Mouse (Mus musculus) lung, embryonic 16.5 days (tissue): Measurements from ENCODE around the gene Cttn. TPM values are rescaled to one million over a fixed set of nuclear protein-coding genes. Genes with fewer than 3 reads are reported as not detected.

ENCODE experiments used
- ATAC-seq: fragments of 200-750 bp; cut with Nextera tagmentation; 2 replicates; pipeline ENCODE4 v1.8.0; 2017; ENCODE audit warnings: low read depth, mild to moderate bottlenecking, moderate library complexity
- H3K27ac ChIP-seq: fragments of 300-500 bp; sonication (generic); 2 replicates; pipeline ENCODE4 v1.5.1; 2014; ENCODE audit warnings: mild to moderate bottlenecking, control low read depth, low read length
- H3K27me3 ChIP-seq: fragments of 300-500 bp; sonication (generic); 2 replicates; pipeline ENCODE4 v1.6.1; 2014; ENCODE audit warnings: low read depth, low read length, mixed read lengths; ENCODE audit not compliant: control insufficient read depth, insufficient read depth
- H3K36me3 ChIP-seq: fragments of 300-500 bp; sonication (generic); 2 replicates; pipeline ENCODE4 v1.6.1; 2014; ENCODE audit warnings: low read length; ENCODE audit not compliant: control insufficient read depth, insufficient read depth
- H3K4me1 ChIP-seq: fragments of 300-500 bp; sonication (generic); replicated peaks from 2 replicates; pipeline ENCODE4 v1.6.1; 2014; ENCODE audit warnings: low read length, mixed read lengths; ENCODE audit not compliant: control insufficient read depth, insufficient read depth
- H3K4me2 ChIP-seq: fragments of 300-500 bp; sonication (generic); 2 replicates; pipeline ENCODE4 v1.6.1; 2014; ENCODE audit warnings: low read depth, low read length, control low read depth
- H3K4me3 ChIP-seq: fragments of 300-500 bp; sonication (generic); 2 replicates; pipeline ENCODE4 v1.5.1; 2014; ENCODE audit warnings: mild to moderate bottlenecking, low read length, control low read depth
- H3K9ac ChIP-seq: fragments of 300-500 bp; sonication (generic); 2 replicates; pipeline ENCODE4 v1.6.1; 2014; ENCODE audit warnings: low read length, control low read depth
- H3K9me3 ChIP-seq: fragments of 300-500 bp; sonication (generic); 2 replicates; pipeline ENCODE4 v1.6.1; 2016; ENCODE audit warnings: low read length; ENCODE audit not compliant: control insufficient read depth
- WGBS: fragments of 180-500 bp; shearing (Covaris S2); extraction: QIAGEN DNeasy Blood & Tissue Kit; methylation state at CpG from one replicate; pipeline ENCODE4 v1.1.7; 2014; 5-methylcytosine and 5-hydroxymethylcytosine counted together
- polyA plus RNA-seq: library from polyadenylated mRNA; unstranded; fragments of >200 nt; fragmentation: Nextera tagmentation; extraction: Ambion mirVana; gene quantifications from 2 replicates; pipeline ENCODE4 v1.2.1, GENCODE M21; 2015

The Cttn gene
- polyA plus RNA-seq, 1 experiment from 2014 or later = 178 TPM

DNA sequence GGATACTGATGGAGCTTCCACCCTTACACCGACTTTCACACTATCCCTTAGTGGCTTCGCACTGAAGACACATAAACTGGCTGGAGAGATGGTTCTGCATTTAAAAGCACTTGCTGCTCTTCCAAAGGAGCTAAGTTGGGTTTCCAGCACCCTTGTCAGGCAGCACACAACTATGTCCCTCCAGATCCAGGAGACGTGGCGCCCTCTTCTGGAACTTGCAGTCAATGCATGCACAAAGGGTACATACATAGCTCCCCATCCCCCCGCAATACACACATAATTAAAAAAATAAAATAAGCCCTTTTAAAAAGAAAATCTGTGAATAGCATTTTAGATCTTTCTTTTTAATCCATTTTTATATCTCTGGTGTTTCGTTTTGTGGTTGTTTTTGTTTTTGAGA lies 83.3 kb downstream of the Cttn start:
- H3K9me3 ChIP-seq = no peaks in the 10 kb centered on the region
- no peak overlapping the region for H3K27ac ChIP-seq
- H3K4me3 ChIP-seq = no peak overlapping the region
- no peaks in the 10 kb centered on the region for H3K36me3 ChIP-seq
- H3K27me3 ChIP-seq = no peaks in the 10 kb centered on the region
- no peak overlapping the region for H3K9ac ChIP-seq
- no peak for ATAC-seq
- no peak overlapping the region for H3K4me2 ChIP-seq
- no peaks in the 10 kb centered on the region for H3K4me1 ChIP-seq
- WGBS = 91% methylated on average over 6 of the region's 6 CpGs

Other genes with a start within 250 kb of the Cttn start
- 16.4 and 25.9 TPM in 2 replicates for gene Ppfia1, start 82.7 kb upstream of the Cttn start, polyA plus RNA-seq
- gene Fadd, start 111.5 kb upstream of the Cttn start, polyA plus RNA-seq = 11.5 and 12.7 TPM in 2 replicates